Mouse (Mus musculus): ENCODE results near the gene Akr1c13.

GRCm38 (mm10) chr13:4233135-4233534, 42.2 kb downstream of the Akr1c13 start:
- TF ChIP-seq POLR2A (IDR thresholded peaks at IDR 0.05; ENCODE audit: extremely low read depth, insufficient read depth, low read length) (no peak), CTCF (IDR thresholded peaks at IDR 0.05; ENCODE audit: low read depth, low read length) (no peak)

Measured in liver, adult 2 months (tissue).